Mouse (Mus musculus): ENCODE data around the gene Prdx2.

The Prdx2 gene

DNA sequence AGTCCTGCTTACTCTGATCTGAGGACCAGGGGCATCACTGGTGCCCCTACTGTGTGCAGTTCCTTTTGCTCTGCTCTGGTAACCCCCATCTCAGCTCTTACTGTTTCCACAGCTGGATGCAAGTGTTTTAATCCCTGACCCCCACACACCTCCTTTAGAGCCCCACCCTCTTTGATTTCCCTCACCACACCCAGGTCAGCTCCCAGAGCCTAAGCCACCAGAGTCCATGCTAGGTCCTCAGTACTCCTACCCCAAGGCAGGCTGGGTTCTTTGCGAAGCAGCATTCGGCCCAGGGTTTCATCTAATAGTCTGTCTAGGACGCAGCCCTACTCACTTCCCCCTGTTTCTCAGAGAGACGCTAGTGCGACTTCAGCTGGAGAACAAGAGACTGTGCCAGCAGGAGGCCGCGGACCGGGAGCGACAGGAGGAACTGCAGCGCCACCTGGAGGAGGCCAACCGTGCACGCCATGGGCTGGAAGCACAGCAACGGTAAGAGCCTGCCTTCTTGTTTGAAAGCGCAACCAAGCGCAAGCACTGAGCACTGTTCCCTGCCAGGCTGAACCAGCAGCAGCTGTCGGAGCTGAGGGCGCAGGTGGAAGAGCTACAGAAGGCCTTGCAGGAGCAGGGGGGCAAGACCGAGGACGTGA, 28.4 kb downstream of the Prdx2 start:
- peak; percentile 84 for DNase-seq (ENCODE audit: low spot score)

- peak; percentile 79 for DNase-seq (ENCODE audit: low spot score)
Observed at GRCm38 (mm10) chr8:85007686-85008085, 38.3 kb downstream of the Prdx2 start.

DNA sequence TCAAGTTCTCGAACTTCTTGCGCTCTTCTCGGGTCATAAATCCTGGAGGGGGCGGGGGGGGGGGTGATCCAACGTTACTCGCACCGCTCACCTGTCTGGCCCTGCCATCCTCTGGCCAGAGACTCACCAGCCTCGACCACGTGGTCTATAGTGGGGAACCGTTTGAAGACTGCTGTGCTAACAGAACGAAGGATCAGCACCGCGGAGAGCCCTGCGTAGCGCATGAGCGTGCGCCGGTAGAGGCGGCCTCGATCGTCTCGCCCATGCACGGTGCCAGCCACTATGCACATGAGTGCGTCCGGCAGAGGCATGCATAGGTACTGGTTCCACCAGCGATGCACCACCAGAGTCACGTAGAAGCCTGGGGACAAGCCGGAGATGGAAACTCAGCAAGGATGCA, 41.9 kb downstream of the Prdx2 start:
- no peak for DNase-seq (ENCODE audit: low spot score)

- DNase-seq (ENCODE audit: low spot score) = peak; percentile 77
Observed at GRCm38 (mm10) chr8:85013230-85013840, 43.9 kb downstream of the Prdx2 start.

DNA sequence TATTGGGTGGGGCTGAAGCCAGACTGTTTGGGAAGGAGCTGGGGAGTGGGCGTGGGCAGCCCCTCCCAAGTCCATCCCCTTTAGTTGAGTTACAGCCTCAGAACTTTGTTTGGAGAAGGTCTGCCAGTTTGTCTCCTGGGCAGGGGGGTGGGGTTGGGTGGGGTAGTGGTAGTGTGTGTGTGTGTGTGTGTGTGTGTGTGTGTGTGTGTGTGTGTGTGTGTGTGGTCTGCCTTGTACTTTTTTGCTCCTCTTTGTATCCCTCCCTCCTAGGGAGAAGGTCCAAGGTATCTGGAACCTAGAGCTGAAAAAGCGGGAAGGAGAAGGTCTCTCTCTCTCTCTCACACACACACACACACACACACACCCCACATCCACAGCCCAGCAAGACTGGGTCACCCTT, 45.0 kb downstream of the Prdx2 start, which contains the start of gene Best2:
Gene Best2, minus strand, starts transcription at position 101 of the 400 bp plus-strand sequence.
- no peak for DNase-seq (ENCODE audit: low spot score)

GRCm38 (mm10) chr8:85016724-85017123, 47.3 kb downstream of the Prdx2 start:
- DNase-seq (ENCODE audit: low spot score) = no peak

DNA sequence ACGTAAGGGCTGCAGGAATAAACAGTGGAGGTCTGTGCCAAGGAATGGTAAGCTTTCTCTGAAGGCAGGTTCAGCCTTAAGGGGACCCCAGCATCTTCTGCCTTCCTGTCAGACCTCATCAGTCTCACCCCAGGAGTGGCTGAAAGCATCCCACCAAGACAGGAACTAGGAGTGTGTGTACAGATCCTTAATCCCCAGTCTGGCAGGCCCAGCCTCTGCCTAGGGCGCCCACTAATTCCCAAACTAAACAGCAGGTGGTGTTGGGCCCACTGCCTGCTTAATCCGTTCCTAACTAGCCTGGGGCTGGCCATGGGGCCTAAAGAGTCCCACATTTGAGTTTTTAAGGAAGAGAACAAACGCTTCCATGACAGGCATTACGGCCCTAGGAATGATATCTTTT, 47.8 kb downstream of the Prdx2 start:
- no peak for DNase-seq (ENCODE audit: low spot score)

- no peak for DNase-seq (ENCODE audit: low spot score)
Observed at GRCm38 (mm10) chr8:85021514-85022055, 52.2 kb downstream of the Prdx2 start.

DNA sequence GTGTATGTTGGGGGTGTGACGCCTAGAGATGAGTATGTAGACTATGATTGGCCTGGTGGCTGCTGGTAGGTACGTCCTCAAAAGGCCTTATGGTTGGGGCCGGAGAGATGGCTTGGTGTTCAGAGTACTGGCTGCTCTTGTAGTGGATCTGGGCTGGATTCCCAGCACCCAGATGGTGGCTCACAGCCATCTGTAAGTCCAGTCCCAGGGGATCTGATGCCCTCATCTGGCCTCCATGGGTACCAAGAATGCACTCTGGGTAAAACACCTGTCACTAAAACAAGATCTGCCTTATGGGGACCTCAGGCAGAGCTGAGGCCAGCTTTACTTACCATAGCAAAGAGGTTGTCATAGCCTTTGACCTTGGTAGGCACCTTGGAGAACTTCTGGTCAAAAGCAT, 54.5 kb downstream of the Prdx2 start:
- DNase-seq (ENCODE audit: low spot score) = no peak
